Mouse (Mus musculus) neural tube, embryonic 15.5 days (tissue): ENCODE results near the gene Supt4a. TPM values are rescaled to one million over a fixed set of nuclear protein-coding genes. Genes with fewer than 3 reads are reported as not detected.
A peak's percentile ranks its signal among the peaks of the same experiment; 100 is the strongest.

Experiments used
- ATAC-seq: fragments of 200-750 bp; cut with Nextera tagmentation; 2 replicates; pipeline ENCODE4 v1.8.0; 2017; ENCODE audit warnings: mild to moderate bottlenecking, moderate TSS enrichment, moderate library complexity; ENCODE audit not compliant: low FRiP score
- H3K27ac ChIP-seq: fragments of 300-500 bp; sonication (generic); replicated peaks from 2 replicates; pipeline ENCODE4 v1.5.1; 2015; ENCODE audit warnings: mild to moderate bottlenecking, inconsistent platforms
- H3K27me3 ChIP-seq: fragments of 300-500 bp; sonication (generic); replicated peaks from 2 replicates; pipeline ENCODE4 v1.6.1; 2015; ENCODE audit warnings: inconsistent platforms
- H3K36me3 ChIP-seq: fragments of 300-500 bp; sonication (generic); 2 replicates; pipeline ENCODE4 v1.6.1; 2015; ENCODE audit warnings: inconsistent platforms
- H3K4me1 ChIP-seq: fragments of 300-500 bp; sonication (generic); 2 replicates; pipeline ENCODE4 v1.6.1; 2015; ENCODE audit warnings: inconsistent platforms
- H3K4me2 ChIP-seq: fragments of 300-500 bp; sonication (generic); 2 replicates; pipeline ENCODE4 v1.6.1; 2015; ENCODE audit warnings: inconsistent platforms, mild to moderate bottlenecking, moderate library complexity
- H3K4me3 ChIP-seq: fragments of 300-500 bp; sonication (generic); replicated peaks from 2 replicates; pipeline ENCODE4 v1.5.1; 2015; ENCODE audit warnings: mild to moderate bottlenecking, inconsistent platforms
- H3K9ac ChIP-seq: fragments of 300-500 bp; sonication (generic); replicated peaks from 2 replicates; pipeline ENCODE4 v1.6.1; 2015; ENCODE audit warnings: mild to moderate bottlenecking, inconsistent platforms
- H3K9me3 ChIP-seq: fragments of 300-500 bp; sonication (generic); replicated peaks from 2 replicates; pipeline ENCODE4 v1.6.1; 2016; ENCODE audit warnings: inconsistent platforms
- WGBS: fragments of 180-500 bp; shearing (Covaris S2); methylation state at CpG from one replicate; pipeline ENCODE4 v1.1.7; 2015; ENCODE audit warnings: mixed read lengths; 5-methylcytosine and 5-hydroxymethylcytosine counted together
- polyA plus RNA-seq: library from polyadenylated mRNA; unstranded; fragments of >200 nt; fragmentation: Nextera tagmentation; extraction: Ambion mirVana; gene quantifications from 2 replicates; pipeline ENCODE4 v1.2.1, GENCODE M21; 2015

Supt4a gene
- polyA plus RNA-seq, 1 experiment from 2014 or later = 129 TPM

- Histone ChIP-seq H3K27ac (no peak overlapping the region), H3K9ac (no peak overlapping the region), H3K36me3 (no peaks in the 10 kb centered on the region), H3K4me1 (peaks cover 12% of the 10 kb centered on the region), H3K9me3 (no peaks in the 10 kb centered on the region), H3K4me2 (no peak overlapping the region), H3K4me3 (no peak overlapping the region), H3K27me3 (peaks cover 12% of the 10 kb centered on the region; the same call in 1 of the 2 replicates)
- ATAC-seq = no peak
- 81% methylated on average over 5 of the region's 5 CpGs for WGBS
These were observed 28.4 kb upstream of the Supt4a start for GRCm38 (mm10) chr11:87708979-87709378.

DNA sequence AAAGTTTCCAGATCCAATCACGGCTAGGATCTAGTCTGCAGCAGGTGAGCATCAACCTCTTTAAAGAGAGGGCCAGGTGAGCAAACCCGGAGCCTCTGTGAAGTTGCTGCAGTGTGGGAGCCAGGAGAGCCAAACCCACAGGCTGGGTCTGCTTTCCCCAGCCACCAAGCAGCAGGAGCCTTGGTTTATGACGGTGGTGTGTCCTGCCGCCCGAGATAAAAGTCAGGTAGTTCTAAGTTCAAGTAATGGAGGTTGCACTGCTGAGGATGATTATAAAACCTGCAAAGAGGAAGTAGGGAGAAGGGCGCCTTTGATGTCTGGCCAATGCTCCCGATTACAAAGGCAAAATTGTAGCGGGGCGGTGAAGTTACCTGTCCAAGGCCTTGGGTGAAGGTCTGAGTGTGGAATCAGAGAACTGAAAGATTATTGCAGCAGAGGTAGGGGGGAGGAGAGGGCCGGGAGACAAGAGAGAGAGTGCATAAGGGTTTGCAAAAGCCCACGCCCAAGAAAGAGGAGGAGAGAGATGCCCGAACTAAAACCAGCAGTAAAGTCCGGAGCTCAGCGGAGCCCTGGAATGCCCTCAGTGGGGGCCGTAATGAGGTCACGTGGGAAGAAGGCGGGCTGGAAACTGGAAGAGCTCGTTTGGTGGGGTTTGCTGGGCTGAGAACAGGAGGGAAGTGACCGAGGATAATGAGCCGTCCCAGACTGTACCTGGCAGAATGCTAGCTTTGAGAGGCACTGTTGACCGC is 27.7 kb upstream of the Supt4a start:
- Histone ChIP-seq H3K4me2 (peak overlapping the region; percentile 61), H3K27ac (no peak overlapping the region), H3K27me3 (peaks cover 12% of the 10 kb centered on the region; the same call in 1 of the 2 replicates), H3K4me3 (peak overlapping the region; percentile 27), H3K4me1 (peaks cover 12% of the 10 kb centered on the region), H3K36me3 (no peaks in the 10 kb centered on the region), H3K9me3 (no peaks in the 10 kb centered on the region), H3K9ac (0 out of 2 replicates have a peak overlapping the region, but pooled peaks have one; percentile 15)
- ATAC-seq = no peak
- WGBS = 6% methylated on average over 21 of the region's 21 CpGs

GRCm38 (mm10) chr11:87710262-87710615 is 27.1 kb upstream of the Supt4a start:
- Histone ChIP-seq H3K4me3 (peak overlapping the region; percentile 27), H3K36me3 (no peaks in the 10 kb centered on the region), H3K27me3 (peaks cover 12% of the 10 kb centered on the region; the same call in 1 of the 2 replicates), H3K4me2 (peak overlapping the region; percentile 61), H3K4me1 (peaks cover 12% of the 10 kb centered on the region), H3K9me3 (no peaks in the 10 kb centered on the region), H3K9ac (0 out of 2 replicates have a peak overlapping the region, but pooled peaks have one; percentile 15), H3K27ac (no peak overlapping the region)
- ATAC-seq = no peak
- WGBS = 52% methylated on average over 7 of the region's 7 CpGs

- Histone ChIP-seq H3K4me2 (no peak overlapping the region), H3K9ac (no peak overlapping the region), H3K4me3 (no peak overlapping the region), H3K4me1 (peaks cover 12% of the 10 kb centered on the region), H3K36me3 (no peaks in the 10 kb centered on the region), H3K27me3 (peaks cover 12% of the 10 kb centered on the region; the same call in 1 of the 2 replicates), H3K27ac (no peak overlapping the region), H3K9me3 (no peaks in the 10 kb centered on the region)
- 74% methylated on average over 4 of the region's 4 CpGs for WGBS
- ATAC-seq = no peak
These were observed 25.2 kb upstream of the Supt4a start for GRCm38 (mm10) chr11:87712188-87712587.

- WGBS = 81% methylated on average over 4 of the region's 4 CpGs
- ATAC-seq = no peak
- no peaks in the 10 kb centered on the region for H3K4me1 ChIP-seq
- H3K27me3 ChIP-seq = peaks cover 4% of the 10 kb centered on the region; the same call in 1 of the 2 replicates
- H3K4me2 ChIP-seq = no peak overlapping the region
- H3K36me3 ChIP-seq = no peaks in the 10 kb centered on the region
- H3K9ac ChIP-seq = no peak overlapping the region
- no peaks in the 10 kb centered on the region for H3K9me3 ChIP-seq
- H3K27ac ChIP-seq = no peak overlapping the region
- H3K4me3 ChIP-seq = no peak overlapping the region
These were observed 21.4 kb upstream of the Supt4a start for GRCm38 (mm10) chr11:87715999-87716398.

GRCm38 (mm10) chr11:87719526-87719925 is 17.8 kb upstream of the Supt4a start:
- Histone ChIP-seq H3K4me2 (no peak overlapping the region), H3K36me3 (no peaks in the 10 kb centered on the region), H3K27me3 (no peaks in the 10 kb centered on the region), H3K27ac (no peak overlapping the region), H3K9ac (no peak overlapping the region), H3K9me3 (no peaks in the 10 kb centered on the region), H3K4me1 (no peaks in the 10 kb centered on the region), H3K4me3 (no peak overlapping the region)
- no peak for ATAC-seq
- 75% methylated on average over 7 of the region's 7 CpGs for WGBS

DNA sequence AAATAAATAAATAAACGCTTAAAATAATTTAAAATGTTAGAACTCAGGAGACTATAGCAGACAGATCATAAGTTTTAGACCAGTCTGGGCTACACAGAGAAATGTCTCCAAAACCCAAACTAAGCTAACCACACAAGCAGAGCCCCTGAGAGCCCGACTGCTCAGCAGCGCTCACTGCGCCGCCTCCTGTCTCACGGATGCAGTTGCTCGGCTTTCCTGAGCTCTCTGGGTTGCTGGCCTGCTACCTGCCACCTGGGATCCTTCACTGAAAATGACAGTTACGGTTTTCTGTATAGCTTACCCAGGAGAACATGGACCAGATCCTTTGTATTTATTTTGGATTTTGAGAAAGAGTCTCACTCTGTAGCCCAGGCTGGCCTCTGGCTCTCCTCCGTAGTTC is 17.0 kb upstream of the Supt4a start:
- no peak overlapping the region for H3K9ac ChIP-seq
- H3K9me3 ChIP-seq = no peaks in the 10 kb centered on the region
- no peak overlapping the region for H3K4me3 ChIP-seq
- WGBS = 61% methylated on average over 9 of the region's 9 CpGs
- H3K36me3 ChIP-seq = no peaks in the 10 kb centered on the region
- no peak for ATAC-seq
- no peaks in the 10 kb centered on the region for H3K27me3 ChIP-seq
- no peaks in the 10 kb centered on the region for H3K4me1 ChIP-seq
- no peak overlapping the region for H3K27ac ChIP-seq
- H3K4me2 ChIP-seq = no peak overlapping the region

DNA sequence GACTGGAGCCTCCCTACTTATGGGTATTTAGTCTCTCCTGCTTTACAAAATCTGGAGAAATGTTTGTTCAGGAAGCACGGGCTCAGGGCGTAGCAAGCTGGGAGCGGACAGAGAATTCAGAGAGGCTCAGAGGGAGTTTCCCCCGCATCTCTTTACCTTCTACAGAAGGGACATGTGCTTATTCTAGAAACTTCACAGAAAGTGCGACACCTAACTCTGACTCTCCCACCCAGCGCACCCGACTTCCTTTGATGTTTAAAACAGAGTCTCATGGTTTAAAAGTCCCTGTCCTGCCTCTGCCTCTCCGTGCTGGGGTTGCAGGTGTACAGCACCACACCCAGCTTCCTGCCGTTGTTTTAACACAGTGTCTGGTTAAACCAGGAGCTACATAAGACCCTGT is 16.5 kb upstream of the Supt4a start:
- Histone ChIP-seq H3K9me3 (no peaks in the 10 kb centered on the region), H3K36me3 (no peaks in the 10 kb centered on the region), H3K4me1 (0 out of 2 replicates have a peak, but pooled peaks cover under 1% of the 10 kb centered on the region), H3K27ac (no peak overlapping the region), H3K27me3 (no peaks in the 10 kb centered on the region), H3K4me3 (no peak overlapping the region), H3K4me2 (no peak overlapping the region), H3K9ac (no peak overlapping the region)
- WGBS = 79% methylated on average over 9 of the region's 9 CpGs
- ATAC-seq = no peak

DNA sequence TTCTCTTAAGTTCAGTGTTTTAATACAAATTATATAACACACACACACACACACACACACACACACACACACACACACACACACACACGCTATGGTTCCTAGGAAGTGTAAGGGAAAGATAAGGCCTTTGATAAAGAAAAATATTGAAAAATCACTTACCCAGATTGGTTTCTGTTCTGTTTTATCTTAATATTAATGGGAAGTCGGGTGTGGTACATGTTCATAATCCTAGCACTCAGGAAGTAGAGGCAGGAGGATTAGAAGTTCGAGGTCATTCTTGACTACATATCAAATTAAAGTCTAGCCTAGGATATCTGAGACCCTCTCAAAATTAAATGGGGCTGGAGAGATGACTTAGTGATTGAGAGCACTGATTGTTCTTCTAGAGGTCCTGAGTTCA is 15.2 kb upstream of the Supt4a start:
- no peak overlapping the region for H3K4me3 ChIP-seq
- no peaks in the 10 kb centered on the region for H3K9me3 ChIP-seq
- 0 out of 2 replicates have a peak, but pooled peaks cover 7% of the 10 kb centered on the region for H3K4me1 ChIP-seq
- no peak overlapping the region for H3K4me2 ChIP-seq
- no peak overlapping the region for H3K27ac ChIP-seq
- ATAC-seq = no peak
- 86% methylated on average over 3 of the region's 3 CpGs for WGBS
- no peak overlapping the region for H3K9ac ChIP-seq
- no peaks in the 10 kb centered on the region for H3K27me3 ChIP-seq
- no peaks in the 10 kb centered on the region for H3K36me3 ChIP-seq

DNA sequence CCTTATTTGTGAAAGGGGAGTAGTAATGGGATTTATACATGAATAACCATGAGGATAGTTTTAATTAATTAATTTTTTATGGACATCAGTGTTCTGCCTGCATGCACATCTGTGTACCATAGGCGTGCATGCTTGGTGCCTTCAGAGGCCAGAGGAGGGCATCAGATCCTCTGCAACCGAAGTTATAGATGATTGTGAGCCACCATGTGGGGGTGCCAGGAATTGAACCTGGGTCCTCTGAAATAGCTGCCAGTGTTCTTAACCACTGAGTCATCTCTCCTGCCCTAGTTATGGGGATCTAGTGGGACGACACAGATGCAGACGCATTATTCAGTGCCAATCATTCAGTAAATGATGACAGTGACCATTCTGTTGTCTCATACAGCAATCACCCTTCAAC is 14.5 kb upstream of the Supt4a start:
- H3K4me2 ChIP-seq = no peak overlapping the region
- H3K9me3 ChIP-seq = no peaks in the 10 kb centered on the region
- no peak for ATAC-seq
- no peaks in the 10 kb centered on the region for H3K36me3 ChIP-seq
- H3K9ac ChIP-seq = no peak overlapping the region
- H3K27me3 ChIP-seq = no peaks in the 10 kb centered on the region
- 84% methylated on average over 4 of the region's 4 CpGs for WGBS
- no peak overlapping the region for H3K4me3 ChIP-seq
- H3K27ac ChIP-seq = no peak overlapping the region
- 0 out of 2 replicates have a peak, but pooled peaks cover 7% of the 10 kb centered on the region for H3K4me1 ChIP-seq

DNA sequence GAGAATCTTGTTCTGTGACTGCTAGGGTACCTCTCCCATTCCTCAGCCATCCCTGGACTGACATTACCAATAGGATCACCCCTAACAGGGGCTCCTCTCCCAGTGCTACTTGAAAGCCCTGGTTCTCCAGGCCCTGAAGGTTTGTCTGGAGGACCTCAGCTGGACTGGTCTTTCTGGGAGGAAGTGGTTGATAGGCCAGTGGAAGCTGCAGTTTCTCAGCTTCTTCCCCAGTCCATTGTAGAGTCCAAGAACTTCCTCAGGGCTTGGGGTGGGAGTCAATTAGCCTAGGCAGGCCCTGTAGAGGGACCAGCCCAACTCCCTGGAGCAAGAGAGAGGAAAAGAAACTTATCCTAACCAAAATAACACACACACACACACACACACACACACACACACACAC is 11.8 kb upstream of the Supt4a start:
- no peak overlapping the region for H3K9ac ChIP-seq
- H3K27me3 ChIP-seq = no peaks in the 10 kb centered on the region
- H3K4me3 ChIP-seq = no peak overlapping the region
- 0 out of 2 replicates have a peak, but pooled peaks cover 7% of the 10 kb centered on the region for H3K4me1 ChIP-seq
- H3K4me2 ChIP-seq = no peak overlapping the region
- H3K36me3 ChIP-seq = no peaks in the 10 kb centered on the region
- ATAC-seq = no peak
- H3K27ac ChIP-seq = no peak overlapping the region
- H3K9me3 ChIP-seq = no peaks in the 10 kb centered on the region

- H3K9ac ChIP-seq = no peak overlapping the region
- ATAC-seq = no peak
These were observed 11.3 kb upstream of the Supt4a start for GRCm38 (mm10) chr11:87725964-87726562.

More at GRCm38 (mm10) chr11:87725964-87726562, 11.3 kb upstream of the Supt4a start:
- 26% methylated on average over 6 of the region's 6 CpGs for WGBS
- no peak overlapping the region; the same call in 1 of the 2 replicates for H3K27ac ChIP-seq
- H3K4me2 ChIP-seq = no peak overlapping the region
- H3K27me3 ChIP-seq = no peaks in the 10 kb centered on the region
- no peaks in the 10 kb centered on the region for H3K9me3 ChIP-seq
- no peaks in the 10 kb centered on the region for H3K36me3 ChIP-seq
- H3K4me3 ChIP-seq = no peak overlapping the region
- H3K4me1 ChIP-seq = 0 out of 2 replicates have a peak, but pooled peaks cover 7% of the 10 kb centered on the region
